Mouse (Mus musculus): ENCODE measurements around the gene Cfi.

DNA sequence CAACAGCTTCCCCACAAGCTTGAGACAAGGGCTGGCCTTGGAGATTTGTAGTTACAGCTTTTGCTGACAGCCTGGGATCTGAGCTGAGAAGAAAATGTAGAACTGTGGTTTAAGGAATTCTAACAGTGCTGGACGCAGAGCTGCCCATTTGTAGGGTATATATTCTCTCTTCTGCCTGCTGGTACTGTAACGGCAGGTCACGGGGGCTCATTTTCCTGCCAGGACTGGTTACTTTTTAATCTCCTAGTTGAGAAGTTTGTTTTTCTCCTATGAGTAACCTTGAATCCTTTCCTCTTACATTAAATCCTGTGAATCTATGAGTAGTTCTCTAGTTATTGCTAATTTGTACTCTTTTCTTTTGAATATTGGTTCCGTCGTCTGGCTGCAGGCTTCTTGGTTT is 41.9 kb upstream of the Cfi start:
- TF ChIP-seq CTCF (IDR thresholded peaks at IDR 0.05; ENCODE audit: insufficient read depth, low read length) (no peak), POLR2A (IDR thresholded peaks at IDR 0.05; ENCODE audit: borderline replicate concordance, extremely low read depth, low read depth, low read length) (no peak)

Measured in lung, adult 2 months (tissue).